Mouse (Mus musculus) cerebellum, adult 9-10 months (tissue): ENCODE results near the gene Gsdme.
A peak's percentile ranks its signal among the peaks of the same experiment; 100 is the strongest.

Source experiments
- DNase-seq: peaks from one replicate; pipeline ENCODE4 v3.0.0; 2022

Gene Gsdme

DNA sequence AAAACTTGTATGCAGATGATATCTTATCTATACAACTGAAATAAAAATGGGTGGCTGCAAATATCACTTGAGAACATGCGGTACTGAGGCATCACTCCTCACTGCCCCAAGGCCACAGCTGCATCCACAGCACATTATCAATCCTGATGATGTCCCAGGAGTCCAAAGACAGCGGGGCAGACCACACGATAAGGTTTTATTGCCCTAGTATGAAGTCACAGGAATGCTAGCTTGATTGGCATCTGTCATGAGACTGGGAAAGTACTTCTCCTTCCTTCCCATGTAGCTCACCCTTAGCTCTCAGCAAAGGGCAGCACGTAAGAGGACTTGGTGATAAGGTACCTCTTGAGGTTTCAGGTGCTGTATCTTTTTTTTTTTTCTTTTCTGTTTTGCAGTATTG is 19.5 kb downstream of the Gsdme start:
- no peak for DNase-seq

DNA sequence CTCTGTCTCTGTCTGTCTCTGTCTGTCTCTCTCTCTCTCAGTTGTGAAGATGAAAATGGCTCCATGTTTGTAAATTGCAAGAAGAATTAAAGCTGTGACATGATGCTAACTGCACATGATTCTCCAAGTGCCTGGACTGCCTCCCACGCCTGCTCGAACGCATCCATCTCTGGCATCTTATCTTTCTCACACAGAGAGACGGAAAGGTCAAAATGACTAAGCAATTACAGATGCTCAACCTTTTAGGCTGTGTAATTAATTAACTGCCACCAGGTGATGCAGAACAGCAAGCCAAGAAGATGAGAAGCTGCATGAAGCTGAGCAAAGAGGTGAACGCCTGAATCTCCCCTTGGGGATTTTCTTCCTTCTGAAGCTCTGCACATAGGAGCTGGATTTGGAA is 23.2 kb downstream of the Gsdme start:
- no peak for DNase-seq

DNA sequence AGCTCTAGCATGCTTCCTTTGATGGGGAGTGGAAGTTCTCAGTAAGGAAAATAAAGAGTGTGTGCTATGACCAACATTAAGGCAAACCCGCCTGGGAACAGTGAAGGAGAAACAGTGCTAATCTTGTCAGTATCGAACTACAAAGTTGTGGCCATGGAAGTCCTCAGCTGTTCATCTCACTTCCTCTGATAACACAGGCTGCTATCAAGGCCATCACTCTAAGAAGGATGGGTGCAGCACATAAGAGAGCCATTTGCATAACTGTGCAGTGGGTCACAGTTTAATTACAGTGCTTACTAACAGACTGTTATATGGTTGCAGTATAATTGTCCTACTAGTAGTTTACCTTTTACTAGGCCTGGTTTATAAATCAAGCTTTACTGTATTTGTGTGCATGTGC is 23.8 kb downstream of the Gsdme start:
- DNase-seq: no peak

DNA sequence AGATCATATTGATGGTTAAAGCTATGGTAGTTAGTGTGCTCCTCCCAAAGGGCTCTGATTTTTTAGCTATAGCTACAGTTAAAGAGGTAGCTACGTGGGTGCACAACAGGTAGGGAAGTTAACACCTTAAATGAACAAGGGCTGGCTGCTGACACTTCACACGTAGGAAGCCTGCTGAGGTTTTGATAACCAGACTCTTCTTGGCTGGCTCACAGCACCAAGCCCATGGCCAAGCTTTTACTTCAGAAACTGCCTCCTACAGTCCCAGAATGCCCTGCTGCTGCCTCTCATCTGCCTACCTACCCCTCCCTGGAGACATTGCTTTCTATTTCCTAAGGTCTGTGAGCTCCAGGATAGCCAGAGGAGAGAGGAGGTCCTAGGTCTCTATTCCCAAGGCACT is 25.7 kb downstream of the Gsdme start:
- DNase-seq: no peak

- no peak for DNase-seq
Observed at GRCm38 (mm10) chr6:50232984-50233383, 30.7 kb downstream of the Gsdme start.

GRCm38 (mm10) chr6:50231288-50231687 is 32.4 kb downstream of the Gsdme start:
- DNase-seq: no peak

DNA sequence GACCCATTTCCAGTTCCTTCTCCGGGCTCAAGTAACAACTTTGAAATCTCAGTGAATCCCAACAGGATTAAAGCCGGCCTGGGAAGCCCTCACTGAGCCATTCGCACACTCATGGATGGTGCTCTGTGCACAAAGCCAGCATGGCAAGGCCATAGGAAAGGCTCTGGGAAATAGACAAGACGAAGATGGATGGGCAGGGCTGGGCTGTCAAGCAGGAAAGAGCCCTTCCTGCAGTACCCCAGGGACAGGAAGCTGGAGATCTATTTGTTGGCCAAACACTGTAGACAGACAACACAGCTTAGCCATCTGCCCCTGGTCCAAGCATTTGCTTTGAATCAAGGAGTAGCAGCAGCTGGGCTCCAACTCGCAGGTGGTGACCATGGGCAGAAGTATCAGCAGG is 35.5 kb downstream of the Gsdme start:
- no peak for DNase-seq

DNA sequence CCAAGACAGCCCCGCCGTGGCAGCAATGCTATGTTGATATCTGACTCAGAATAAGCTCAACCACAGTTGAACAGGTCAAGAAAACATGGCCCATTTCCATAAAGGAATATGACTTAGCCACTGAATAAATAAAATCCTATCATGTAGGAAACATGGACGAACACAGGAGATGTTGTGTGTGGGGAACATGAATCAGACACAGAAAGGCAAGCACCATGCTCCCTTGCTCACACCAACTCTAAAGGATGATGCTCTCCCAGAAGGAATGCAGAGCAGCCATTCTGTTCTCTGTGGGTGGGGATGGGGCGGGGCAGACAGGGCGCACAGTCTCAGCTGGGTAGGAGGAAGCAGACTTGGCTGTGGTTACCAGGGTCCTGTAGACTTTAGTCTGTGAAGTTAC is 38.4 kb downstream of the Gsdme start:
- DNase-seq: no peak

- DNase-seq: no peak
Observed at GRCm38 (mm10) chr6:50223606-50224005, 40.1 kb downstream of the Gsdme start.

DNA sequence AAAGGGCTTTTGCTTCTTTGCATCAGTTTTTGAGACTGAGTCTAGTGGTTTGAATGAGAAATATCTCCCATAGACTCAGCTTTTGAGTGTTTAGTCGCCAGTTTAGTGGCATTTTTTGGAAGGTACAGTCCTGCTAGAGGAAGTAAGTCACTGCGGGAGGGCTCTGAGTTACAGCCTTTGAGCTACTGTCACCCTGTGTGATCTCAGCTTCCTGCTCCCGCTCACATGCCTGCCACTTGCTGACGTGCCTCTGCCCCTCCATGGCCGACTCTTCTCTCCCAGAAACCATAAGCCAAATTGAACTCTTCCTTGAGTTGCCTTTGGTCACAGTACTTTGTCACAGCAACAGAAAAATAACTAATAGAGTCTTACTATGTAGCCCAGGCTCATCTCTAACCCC is 40.7 kb downstream of the Gsdme start:
- DNase-seq: no peak

- no peak for DNase-seq
Observed at GRCm38 (mm10) chr6:50222351-50222750, 41.3 kb downstream of the Gsdme start.

- peak; percentile 21 for DNase-seq
Observed at GRCm38 (mm10) chr6:50220863-50221262, 42.8 kb downstream of the Gsdme start.

- DNase-seq: no peak
Observed at GRCm38 (mm10) chr6:50219066-50219465, 44.6 kb downstream of the Gsdme start.

GRCm38 (mm10) chr6:50218628-50219027 is 45.0 kb downstream of the Gsdme start:
- DNase-seq: no peak

DNA sequence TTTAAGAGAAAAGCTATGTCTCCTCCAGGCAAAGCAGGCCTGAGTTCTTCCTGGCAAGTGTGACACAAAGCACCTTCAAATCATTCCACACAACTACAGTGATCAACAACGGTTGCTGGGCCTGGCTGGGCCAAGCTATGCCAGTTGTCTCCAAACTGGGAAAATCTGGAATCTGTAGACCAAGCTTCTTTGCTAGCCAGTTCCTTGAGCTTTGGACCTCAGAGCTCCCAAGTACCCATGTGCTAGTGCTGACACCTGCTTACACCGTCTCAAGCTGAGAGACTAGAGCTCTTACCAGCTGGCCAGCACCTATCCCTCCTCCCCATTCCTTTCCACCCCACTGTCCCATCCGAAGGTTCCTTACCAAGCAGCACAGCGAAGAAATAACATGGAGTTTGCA is 47.7 kb downstream of the Gsdme start:
- no peak for DNase-seq

DNA sequence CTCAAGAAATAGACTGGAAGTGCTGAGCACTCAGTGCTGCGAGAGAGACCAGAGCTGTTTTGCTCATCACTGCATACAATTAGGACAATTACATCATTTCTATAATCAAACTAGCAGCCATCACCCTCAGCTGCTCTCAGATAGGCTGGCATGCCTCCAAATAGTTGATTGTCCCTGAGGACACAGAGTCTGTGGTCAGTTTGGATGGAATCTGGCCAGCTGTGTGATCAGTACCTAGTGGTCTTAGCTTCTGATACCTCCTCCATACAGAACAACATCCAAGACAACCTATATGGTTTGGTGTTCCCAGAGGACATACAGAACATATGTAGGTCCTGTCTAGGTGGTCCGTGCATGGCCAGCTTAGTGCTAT is 48.3 kb downstream of the Gsdme start:
- no peak for DNase-seq

GRCm38 (mm10) chr6:50214711-50215372 is 48.8 kb downstream of the Gsdme start:
- DNase-seq: no peak

DNA sequence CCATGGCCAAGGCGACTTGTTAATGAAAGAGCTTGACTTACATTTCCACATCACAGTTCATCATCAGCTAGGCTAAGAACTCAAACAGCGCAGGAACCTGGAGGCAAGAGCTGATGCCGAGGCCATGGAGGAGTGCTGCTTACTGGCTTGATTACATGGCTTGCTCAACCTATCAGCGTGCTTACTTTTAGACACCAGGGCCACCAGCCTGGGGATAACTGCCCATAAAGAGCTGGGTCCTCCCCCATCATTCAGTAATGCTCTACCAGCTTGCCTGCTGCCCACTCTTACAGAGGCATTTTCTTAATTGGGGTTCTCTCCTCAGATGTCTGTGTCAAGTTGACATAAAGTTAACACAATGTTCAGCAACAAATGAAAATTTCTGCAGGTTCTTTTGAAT is 58.6 kb downstream of the Gsdme start:
- DNase-seq: no peak

DNA sequence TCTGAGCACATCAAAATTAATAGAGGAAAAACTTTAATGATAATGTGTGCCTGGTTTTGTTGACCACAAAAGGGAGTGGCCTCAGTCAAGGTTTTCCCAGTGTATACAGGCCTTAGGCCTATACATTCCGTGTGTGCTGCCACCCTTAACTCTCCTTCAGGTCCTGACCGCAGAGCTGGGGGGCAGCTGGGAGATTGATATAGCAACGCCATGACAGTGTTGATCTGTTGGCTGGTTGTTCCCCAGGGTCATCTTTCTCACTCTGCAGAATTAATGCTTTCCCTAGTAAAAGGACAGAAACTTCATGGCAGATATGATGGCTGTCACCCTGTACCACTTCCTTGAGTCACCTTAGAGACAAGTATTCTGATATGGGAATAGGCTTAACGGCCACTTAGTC is 59.3 kb downstream of the Gsdme start:
- no peak for DNase-seq

- DNase-seq: no peak
Observed at GRCm38 (mm10) chr6:50193851-50194250, 69.8 kb downstream of the Gsdme start.

DNA sequence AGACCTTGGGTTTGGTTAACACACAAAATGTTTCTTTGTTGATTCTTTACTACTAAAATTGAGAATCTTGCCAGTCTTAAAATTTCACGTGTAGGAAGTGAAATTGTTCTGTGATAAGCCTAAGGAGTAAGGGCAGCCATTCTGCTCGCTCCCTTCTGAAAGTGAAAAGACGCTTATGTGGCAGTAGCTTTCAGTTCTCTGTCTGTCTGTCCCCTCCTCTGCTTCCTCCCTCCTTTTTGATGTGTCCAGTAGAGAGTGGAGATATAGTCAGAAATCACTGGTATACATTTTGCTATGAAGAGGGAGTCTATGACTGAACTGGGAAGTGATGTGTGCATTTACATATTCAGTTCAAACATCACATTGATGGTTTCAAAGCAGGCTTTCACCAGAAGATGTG is 70.8 kb downstream of the Gsdme start:
- DNase-seq: no peak

DNA sequence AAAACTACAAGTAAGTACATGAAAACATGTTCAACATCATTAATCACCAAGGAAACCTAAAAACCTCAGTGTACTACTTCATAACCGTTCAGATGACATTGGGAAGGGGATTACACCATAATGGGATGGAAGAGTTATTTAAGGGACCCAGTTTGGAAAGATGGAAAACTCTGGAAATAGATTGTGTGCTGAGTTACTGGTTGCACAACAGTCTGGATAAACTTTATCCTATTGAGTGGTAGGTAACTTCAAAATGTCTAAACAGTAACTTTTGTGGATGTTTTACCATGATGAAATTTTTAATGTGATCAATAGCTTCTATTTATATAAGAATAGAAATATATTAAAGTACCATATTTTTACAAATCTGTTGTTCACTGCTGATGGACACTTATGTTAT is 71.5 kb downstream of the Gsdme start:
- no peak for DNase-seq

GRCm38 (mm10) chr6:50191605-50192004 is 72.1 kb downstream of the Gsdme start:
- DNase-seq: no peak

- DNase-seq: no peak
Observed at GRCm38 (mm10) chr6:50189376-50189775, 74.3 kb downstream of the Gsdme start.

DNA sequence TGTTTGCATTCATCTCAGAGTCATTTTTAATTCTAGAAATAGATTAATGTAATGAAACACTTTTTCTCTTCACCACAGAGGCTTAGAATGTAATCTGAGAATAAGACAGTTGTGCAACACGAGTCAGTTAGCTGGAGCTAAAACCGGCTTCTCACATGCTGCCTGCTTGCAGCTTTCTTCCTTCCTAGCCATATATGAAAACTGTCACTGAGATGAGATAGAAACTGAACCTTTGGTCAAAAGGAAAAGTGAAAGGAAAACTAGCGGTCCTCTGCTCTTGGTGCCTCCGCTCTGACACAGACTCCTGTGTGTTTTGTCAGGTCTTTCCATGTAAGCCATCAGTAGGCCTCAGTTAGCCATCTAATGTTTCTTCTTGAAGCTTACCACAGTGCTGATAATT is 75.7 kb downstream of the Gsdme start:
- no peak for DNase-seq

DNA sequence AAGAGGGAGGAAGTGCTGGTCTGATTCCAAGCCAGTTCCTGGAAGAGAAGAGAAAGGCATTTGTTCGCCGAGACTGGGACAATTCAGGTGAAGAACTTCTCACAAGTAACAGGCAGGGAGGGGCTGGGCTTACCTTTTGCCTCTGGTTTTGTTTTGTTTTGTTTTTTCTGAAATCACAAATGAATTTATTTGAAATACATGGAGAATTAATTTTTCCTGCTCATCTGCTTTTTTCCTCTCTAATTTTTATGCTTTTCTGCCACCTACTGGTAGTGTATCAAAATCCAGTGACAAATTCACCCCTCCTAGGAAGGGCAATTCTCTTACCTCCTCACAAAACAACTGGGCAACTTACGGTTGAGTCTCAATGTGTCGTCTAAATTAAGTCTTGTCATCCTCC is 83.5 kb downstream of the Gsdme start:
- DNase-seq: peak; percentile 34
